Mouse (Mus musculus) heart, embryonic 16.5 days (tissue): ENCODE measurements around the gene Prickle2. TPM values are rescaled to one million over a fixed set of nuclear protein-coding genes. Genes with fewer than 3 reads are reported as not detected.
A peak's percentile ranks its signal among the peaks of the same experiment; 100 is the strongest.

Experiments
- ATAC-seq: fragments of 200-750 bp; cut with Nextera tagmentation; replicated peaks from 2 replicates; pipeline ENCODE4 v1.8.0; 2017; ENCODE audit warnings: moderate number of reproducible peaks; ENCODE audit not compliant: insufficient read depth, low FRiP score; ENCODE audit errors: extremely low read depth
- H3K27ac ChIP-seq: fragments of 300-500 bp; sonication (generic); 2 replicates; pipeline ENCODE4 v1.5.1; 2014; ENCODE audit warnings: mild to moderate bottlenecking, low read length, control low read depth, moderate library complexity
- H3K27me3 ChIP-seq: fragments of 300-500 bp; sonication (generic); 2 replicates; pipeline ENCODE4 v1.6.1; 2014; ENCODE audit warnings: low read length, mixed read lengths; ENCODE audit not compliant: control insufficient read depth, insufficient read depth
- H3K36me3 ChIP-seq: fragments of 300-500 bp; sonication (generic); 2 replicates; pipeline ENCODE4 v1.6.1; 2014; ENCODE audit not compliant: control insufficient read depth, insufficient read depth
- H3K4me1 ChIP-seq: fragments of 300-500 bp; sonication (generic); 2 replicates; pipeline ENCODE4 v1.6.1; 2014; ENCODE audit warnings: low read length, mixed read lengths; ENCODE audit not compliant: control insufficient read depth, insufficient read depth
- H3K4me2 ChIP-seq: fragments of 300-500 bp; sonication (generic); 2 replicates; pipeline ENCODE4 v1.6.1; 2014; ENCODE audit warnings: low read depth, mild to moderate bottlenecking, control low read depth, low read length
- H3K4me3 ChIP-seq: fragments of 300-500 bp; sonication (generic); 2 replicates; pipeline ENCODE4 v1.5.1; 2014; ENCODE audit warnings: mild to moderate bottlenecking, control low read depth, low read length
- H3K9ac ChIP-seq: fragments of 300-500 bp; sonication (generic); 2 replicates; pipeline ENCODE4 v1.6.1; 2014; ENCODE audit warnings: low read length, control low read depth
- H3K9me3 ChIP-seq: fragments of 300-500 bp; sonication (generic); replicated peaks from 2 replicates; pipeline ENCODE4 v1.6.1; 2016; ENCODE audit warnings: low read length; ENCODE audit not compliant: control insufficient read depth
- WGBS: fragments of 180-500 bp; shearing (Covaris S2); extraction: QIAGEN DNeasy Blood & Tissue Kit; methylation state at CpG from one replicate; pipeline ENCODE4 v1.1.7; 2014; 5-methylcytosine and 5-hydroxymethylcytosine counted together
- polyA plus RNA-seq: library from polyadenylated mRNA; unstranded; fragments of >200 nt; fragmentation: Nextera tagmentation; extraction: Ambion mirVana; gene quantifications from 2 replicates; pipeline ENCODE4 v1.2.1, GENCODE M21; 2015

Gene Prickle2
- 4.2 and 4.7 TPM in 2 replicates for polyA plus RNA-seq

DNA sequence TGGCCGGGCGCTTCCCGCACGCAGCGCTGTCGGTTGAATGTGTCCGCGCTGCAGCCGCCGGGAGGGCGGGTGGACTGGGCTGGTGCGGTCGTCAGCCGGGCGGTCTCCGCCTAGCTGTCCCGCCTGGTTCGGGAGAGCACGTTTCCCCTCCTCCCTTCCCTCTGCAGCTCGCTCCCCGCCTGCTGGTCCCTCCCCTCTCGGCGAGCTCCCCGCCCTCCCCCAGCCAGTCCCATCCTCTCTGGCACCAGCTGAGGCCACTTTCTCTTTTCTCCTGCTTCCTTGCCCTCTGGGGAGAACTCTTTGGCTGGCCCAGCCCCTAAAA is at the start of gene Prickle2:
Prickle2 (minus strand) TSS at position 11 of the 322 bp plus-strand sequence.
- H3K27me3 ChIP-seq: peaks cover 16% of the 10 kb centered on the region
- 0% methylated on average over 21 of the region's 24 CpGs for WGBS
- peak within 1 kb of the TSS; percentile 100 for H3K4me2 ChIP-seq
- H3K9me3 ChIP-seq: no peaks in the 10 kb centered on the region
- H3K4me1 ChIP-seq: peaks cover 7% of the 10 kb centered on the region
- peak within 1 kb of the TSS; percentile 76 for H3K4me3 ChIP-seq
- ATAC-seq: peak; percentile 95
- peak within 1 kb of the TSS; percentile 78 for H3K9ac ChIP-seq
- no peaks in the 10 kb centered on the region for H3K36me3 ChIP-seq
- peak within 1 kb of the TSS; percentile 10; the same call in 1 of the 2 replicates for H3K27ac ChIP-seq

DNA sequence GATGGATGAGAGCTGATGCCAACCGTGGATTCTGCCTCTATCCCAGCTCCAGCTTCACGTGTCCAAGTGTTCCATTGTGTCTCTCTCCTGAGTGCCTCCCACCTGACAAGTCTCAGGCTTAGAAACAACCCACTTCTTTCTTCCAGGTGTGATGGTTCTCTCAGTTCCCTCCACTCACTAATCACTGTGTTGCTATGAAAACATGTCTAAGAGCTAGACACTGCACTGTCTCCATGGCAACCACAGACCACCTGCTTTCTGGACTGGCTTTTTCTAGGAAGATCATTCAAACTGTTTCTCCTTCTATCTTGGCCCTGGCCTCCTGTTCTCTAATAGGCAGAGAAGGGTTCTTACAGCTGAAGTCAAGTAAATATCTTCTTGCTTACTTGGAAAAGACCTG is 46.8 kb upstream of the Prickle2 start:
- no peak for ATAC-seq
- Histone ChIP-seq H3K27ac (no peak overlapping the region), H3K36me3 (no peaks in the 10 kb centered on the region), H3K4me1 (peaks cover 4% of the 10 kb centered on the region), H3K9ac (no peak overlapping the region), H3K4me2 (no peak overlapping the region), H3K27me3 (no peaks in the 10 kb centered on the region), H3K4me3 (no peak overlapping the region), H3K9me3 (no peaks in the 10 kb centered on the region)
- 86% methylated on average over 2 of the region's 2 CpGs for WGBS

DNA sequence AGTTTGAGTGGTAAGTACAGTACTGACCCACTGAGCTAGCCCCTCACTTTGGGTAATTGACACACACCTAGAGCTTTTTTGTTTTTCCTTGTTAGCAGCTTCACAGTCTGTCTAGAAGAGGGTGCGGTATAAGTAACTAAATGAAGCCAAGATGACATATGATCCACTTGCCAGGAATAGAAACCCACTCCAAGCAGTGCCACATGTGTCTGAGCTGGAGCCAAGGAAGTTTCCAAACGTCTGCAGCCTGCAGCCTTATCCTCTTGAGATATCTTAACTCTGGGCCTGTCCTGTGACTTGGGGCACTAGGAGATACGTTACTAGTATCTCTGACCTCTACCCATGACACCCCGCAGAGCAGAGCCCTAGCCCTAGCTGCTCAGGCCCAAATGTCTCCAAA is 43.5 kb upstream of the Prickle2 start:
- no peak overlapping the region for H3K27ac ChIP-seq
- WGBS: 25% methylated on average over 4 of the region's 4 CpGs
- H3K36me3 ChIP-seq: no peaks in the 10 kb centered on the region
- H3K27me3 ChIP-seq: no peaks in the 10 kb centered on the region
- H3K9me3 ChIP-seq: no peaks in the 10 kb centered on the region
- no peak for ATAC-seq
- no peak overlapping the region for H3K9ac ChIP-seq
- no peak overlapping the region for H3K4me2 ChIP-seq
- H3K4me1 ChIP-seq: peaks cover 4% of the 10 kb centered on the region
- no peak overlapping the region for H3K4me3 ChIP-seq

DNA sequence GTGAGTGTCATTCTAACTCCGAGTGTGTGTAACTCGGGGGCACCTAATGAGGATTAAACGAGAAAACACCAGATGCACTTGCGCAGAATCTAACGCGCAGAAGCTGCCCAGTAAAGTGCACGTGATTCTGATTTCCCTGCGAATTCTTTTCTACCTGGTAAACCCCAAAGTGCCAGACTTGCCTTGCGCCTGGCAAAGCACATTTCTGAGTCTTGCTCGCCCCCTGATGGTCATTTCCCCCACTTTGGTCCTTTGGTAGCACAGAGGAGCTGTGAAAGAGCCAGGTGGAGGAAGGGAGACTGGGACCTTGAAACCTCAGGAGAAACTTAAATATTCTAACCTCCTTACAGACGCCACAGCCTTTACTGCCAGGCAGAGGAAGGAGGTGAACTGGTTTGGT is 37.6 kb upstream of the Prickle2 start:
- H3K4me1 ChIP-seq: no peaks in the 10 kb centered on the region
- no peak overlapping the region for H3K9ac ChIP-seq
- H3K4me2 ChIP-seq: peak overlapping the region; percentile 34
- H3K27ac ChIP-seq: no peak overlapping the region
- no peaks in the 10 kb centered on the region for H3K36me3 ChIP-seq
- ATAC-seq: no peak
- no peaks in the 10 kb centered on the region for H3K9me3 ChIP-seq
- no peaks in the 10 kb centered on the region for H3K27me3 ChIP-seq
- WGBS: 12% methylated on average over 11 of the region's 11 CpGs
- H3K4me3 ChIP-seq: no peak overlapping the region; the same call in 1 of the 2 replicates

DNA sequence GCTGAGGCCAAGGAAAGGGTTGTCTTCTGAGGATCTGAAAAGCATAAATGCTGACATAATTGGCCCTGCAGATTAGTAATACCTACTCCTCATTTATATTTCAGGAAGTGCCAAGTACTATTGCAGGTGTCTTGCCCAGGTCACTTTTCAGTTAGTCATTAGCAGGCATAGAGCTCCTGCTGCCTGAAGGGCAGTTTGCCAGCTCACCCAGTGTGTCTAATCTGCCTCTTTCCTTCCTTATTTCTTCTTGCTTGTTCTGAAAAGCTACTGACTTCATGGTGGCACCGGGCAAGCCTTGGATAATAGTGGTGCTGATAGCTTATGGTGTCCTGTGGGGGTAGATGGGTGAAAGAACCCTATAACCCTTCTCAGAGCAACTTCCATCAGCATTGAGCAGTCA is 31.2 kb upstream of the Prickle2 start:
- no peaks in the 10 kb centered on the region for H3K36me3 ChIP-seq
- H3K9ac ChIP-seq: no peak overlapping the region
- no peak overlapping the region for H3K4me3 ChIP-seq
- WGBS: 61% methylated on average over 1 of the region's 1 CpGs
- H3K9me3 ChIP-seq: peaks cover 8% of the 10 kb centered on the region
- no peak overlapping the region for H3K4me2 ChIP-seq
- H3K27ac ChIP-seq: no peak overlapping the region
- H3K27me3 ChIP-seq: no peaks in the 10 kb centered on the region
- ATAC-seq: no peak
- no peaks in the 10 kb centered on the region for H3K4me1 ChIP-seq

DNA sequence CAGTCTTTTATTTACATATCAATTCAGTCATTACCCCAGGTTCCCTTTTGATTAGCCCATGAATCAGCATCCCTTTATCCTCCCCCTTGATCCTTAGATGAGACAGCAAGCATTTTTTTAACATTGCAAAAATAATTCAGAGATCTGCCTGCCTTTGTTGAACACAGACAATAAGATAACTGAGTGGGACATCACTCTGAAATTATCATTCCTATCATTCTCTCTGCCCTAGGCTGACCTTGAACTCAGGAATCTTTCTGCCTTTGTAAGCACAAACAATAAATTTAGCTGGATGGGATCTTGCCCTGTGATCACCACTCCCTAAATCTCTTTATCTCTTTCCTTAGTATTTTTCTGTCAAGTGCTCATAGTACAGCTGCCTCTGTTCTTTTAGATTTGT is 27.7 kb upstream of the Prickle2 start:
- no peaks in the 10 kb centered on the region for H3K4me1 ChIP-seq
- no peak overlapping the region for H3K4me2 ChIP-seq
- ATAC-seq: no peak
- peaks cover 8% of the 10 kb centered on the region for H3K9me3 ChIP-seq
- H3K27me3 ChIP-seq: no peaks in the 10 kb centered on the region
- no peak overlapping the region for H3K9ac ChIP-seq
- H3K36me3 ChIP-seq: no peaks in the 10 kb centered on the region
- H3K4me3 ChIP-seq: no peak overlapping the region
- H3K27ac ChIP-seq: no peak overlapping the region

DNA sequence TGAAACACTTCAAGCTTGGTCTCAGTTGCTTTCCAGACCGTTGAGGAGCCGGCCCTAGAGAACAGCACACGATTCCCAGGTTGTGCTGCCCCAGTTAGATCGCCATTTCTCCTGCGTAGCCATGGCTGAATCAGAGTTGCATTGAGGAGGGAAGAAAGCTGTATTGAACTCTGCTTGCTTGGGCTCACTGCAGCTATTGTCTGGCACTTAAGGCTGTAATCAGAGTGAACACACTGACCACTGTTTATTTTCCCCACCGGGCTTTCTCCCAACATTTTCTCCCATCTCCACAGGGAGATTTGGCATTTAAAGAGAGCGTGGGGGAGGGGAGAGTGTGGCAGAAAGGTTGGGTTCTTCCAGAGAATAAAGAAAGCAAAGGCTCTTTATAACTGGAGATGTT is 22.6 kb upstream of the Prickle2 start:
- no peak overlapping the region for H3K9ac ChIP-seq
- no peak for ATAC-seq
- no peak overlapping the region for H3K27ac ChIP-seq
- peaks cover 3% of the 10 kb centered on the region; the same call in 1 of the 2 replicates for H3K9me3 ChIP-seq
- no peaks in the 10 kb centered on the region for H3K27me3 ChIP-seq
- H3K4me1 ChIP-seq: peaks cover 2% of the 10 kb centered on the region; the same call in 1 of the 2 replicates
- no peak overlapping the region for H3K4me2 ChIP-seq
- WGBS: 39% methylated on average over 7 of the region's 7 CpGs
- no peak overlapping the region for H3K4me3 ChIP-seq
- no peaks in the 10 kb centered on the region for H3K36me3 ChIP-seq

DNA sequence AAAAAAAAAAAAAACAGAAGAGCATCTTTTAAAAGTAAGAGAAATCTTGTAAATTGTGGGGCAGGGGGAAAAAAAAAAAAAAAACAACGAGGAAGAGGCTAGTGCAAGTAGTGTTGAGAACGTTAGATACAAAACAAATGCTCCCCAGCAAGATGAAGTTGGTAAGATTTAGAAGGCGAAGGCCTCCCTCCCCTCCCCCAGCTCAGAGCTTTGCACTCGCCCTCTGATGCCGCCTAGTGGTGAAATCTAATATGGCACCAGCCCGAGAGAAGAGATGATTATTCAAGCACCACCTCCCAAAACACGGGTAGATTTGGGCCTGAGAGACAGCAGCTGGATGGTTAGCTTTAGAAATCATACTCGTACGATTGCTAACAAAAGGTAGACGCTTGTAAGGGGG is 22.1 kb upstream of the Prickle2 start:
- H3K4me1 ChIP-seq: peaks cover 2% of the 10 kb centered on the region; the same call in 1 of the 2 replicates
- no peak overlapping the region for H3K27ac ChIP-seq
- no peaks in the 10 kb centered on the region for H3K36me3 ChIP-seq
- no peak overlapping the region for H3K4me2 ChIP-seq
- WGBS: 6% methylated on average over 10 of the region's 10 CpGs
- H3K4me3 ChIP-seq: no peak overlapping the region
- H3K9me3 ChIP-seq: peaks cover under 1% of the 10 kb centered on the region; the same call in 1 of the 2 replicates
- no peaks in the 10 kb centered on the region for H3K27me3 ChIP-seq
- no peak overlapping the region for H3K9ac ChIP-seq
- peak; percentile 65; the same call in 1 of the 2 replicates for ATAC-seq

DNA sequence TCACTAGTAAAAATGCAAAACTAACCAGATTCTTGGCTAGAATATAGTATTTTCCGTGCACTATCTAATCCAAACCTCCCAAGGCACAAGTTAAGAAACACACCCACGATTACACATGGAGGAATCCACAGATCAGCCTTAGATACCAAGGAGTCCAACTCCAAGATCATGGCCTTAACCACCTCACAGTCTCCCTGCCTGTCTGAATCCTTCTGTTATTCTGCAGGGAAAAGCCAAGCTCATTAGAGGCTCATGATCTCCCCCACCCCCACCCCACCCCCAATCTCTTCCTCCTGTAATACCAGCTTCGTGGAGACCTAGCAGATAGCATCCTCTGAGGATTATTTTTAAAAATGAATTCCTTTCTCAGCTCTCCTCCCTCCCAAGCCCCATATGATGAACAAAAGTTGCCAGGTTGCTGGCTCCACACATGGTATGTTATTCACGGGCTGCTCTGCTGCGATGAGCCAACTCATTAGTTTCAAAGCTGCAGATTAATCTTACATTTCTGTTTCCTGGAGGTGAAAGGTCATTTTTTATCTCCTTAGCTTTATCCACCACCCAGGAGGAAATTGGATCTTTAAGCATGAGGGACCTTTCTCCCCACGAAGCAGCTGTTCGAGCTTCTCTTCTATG is 21.5 kb upstream of the Prickle2 start:
- Histone ChIP-seq H3K9me3 (no peaks in the 10 kb centered on the region), H3K9ac (no peak overlapping the region), H3K36me3 (no peaks in the 10 kb centered on the region), H3K27me3 (no peaks in the 10 kb centered on the region), H3K4me3 (no peak overlapping the region), H3K27ac (no peak overlapping the region), H3K4me2 (no peak overlapping the region), H3K4me1 (peaks cover 2% of the 10 kb centered on the region; the same call in 1 of the 2 replicates)
- 25% methylated on average over 7 of the region's 7 CpGs for WGBS
- no peak for ATAC-seq
